Mouse (Mus musculus) liver, embryonic 14.5 days (tissue): ENCODE measurements around the gene Lipt2.

Source experiments
- CTCF ChIP-seq: IDR thresholded peaks from 2 replicates; pipeline ENCODE4 v1.5.1; 2016; ENCODE audit warnings: antibody characterized with exemption, low read depth, control low read depth
- EP300 ChIP-seq: IDR thresholded peaks from 2 replicates; pipeline ENCODE4 v1.6.1; 2016; ENCODE audit warnings: antibody characterized with exemption, low read depth

- TF ChIP-seq CTCF (no peak), EP300 (no peak)
Measured at GRCm38 (mm10) chr7:100157669-100158068, 1.4 kb upstream of the Lipt2 start.
